Mouse (Mus musculus) ES-Bruce4 (cell line): Measurements from ENCODE around the gene Spast. TPM values are rescaled to one million over a fixed set of nuclear protein-coding genes. Genes with fewer than 3 reads are reported as not detected.

Experiments
- H3K27ac ChIP-seq: 2 replicates; pipeline ENCODE4 v1.5.1; 2012; ENCODE audit warnings: low read length, inconsistent platforms; ENCODE audit not compliant: insufficient read depth
- H3K27me3 ChIP-seq: 2 replicates; pipeline ENCODE4 v1.6.1; 2012; ENCODE audit warnings: mild to moderate bottlenecking, low read length, inconsistent platforms; ENCODE audit not compliant: control insufficient read depth, poor library complexity, insufficient read depth, severe bottlenecking
- H3K36me3 ChIP-seq: 2 replicates; pipeline ENCODE4 v1.6.1; 2012; ENCODE audit warnings: inconsistent platforms, mild to moderate bottlenecking, low read length, moderate library complexity; ENCODE audit not compliant: control insufficient read depth, poor library complexity, insufficient read depth, severe bottlenecking
- H3K4me1 ChIP-seq: one replicate; pipeline ENCODE4 v1.8.1; 2011; ENCODE audit warnings: low read length; ENCODE audit not compliant: control insufficient read depth, insufficient read depth
- H3K4me3 ChIP-seq: 2 replicates; pipeline ENCODE4 v1.5.1; 2011; ENCODE audit warnings: low read depth, mild to moderate bottlenecking, low read length
- H3K9ac ChIP-seq: 2 replicates; pipeline ENCODE4 v1.6.1; 2012; ENCODE audit warnings: low read depth, mild to moderate bottlenecking, inconsistent platforms; ENCODE audit not compliant: poor library complexity, severe bottlenecking
- H3K9me3 ChIP-seq: replicated peaks from 2 replicates; pipeline ENCODE4 v1.6.1; 2012; ENCODE audit warnings: mild to moderate bottlenecking, low read length, inconsistent platforms; ENCODE audit not compliant: control insufficient read depth, poor library complexity, insufficient read depth, severe bottlenecking
- CTCF ChIP-seq: IDR thresholded peaks from one replicate; pipeline ENCODE4 v1.8.1; 2011; ENCODE audit warnings: low read depth, low read length
- EP300 ChIP-seq: IDR thresholded peaks from 2 replicates; pipeline ENCODE4 v1.6.1; 2011; ENCODE audit warnings: low read depth, low read length; ENCODE audit not compliant: insufficient read depth
- POLR2A ChIP-seq: IDR thresholded peaks from one replicate; pipeline ENCODE4 v1.8.1; 2011; ENCODE audit warnings: low read length; ENCODE audit not compliant: insufficient read depth
- polyA plus RNA-seq: library from polyadenylated mRNA; stranded (reverse); fragments of >200 nt; gene quantifications from 2 replicates; pipeline ENCODE4 v1.2.4, GENCODE M21; 2011; ENCODE audit warnings: low read depth; ENCODE audit not compliant: missing spikeins, insufficient read depth, insufficient read length

Spast gene
- 30.1 and 30.6 TPM in 2 replicates for polyA plus RNA-seq

GRCm38 (mm10) chr17:74338937-74339804, at the start of gene Spast:
Gene Spast (plus strand): TSS chr17:74338987.
- Histone ChIP-seq H3K4me3 (peak within 1 kb of the TSS; percentile 74), H3K27ac (peak within 1 kb of the TSS; percentile 23; the same call in 1 of the 2 replicates), H3K27me3 (no peaks in the 10 kb centered on the region), H3K9ac (peak within 1 kb of the TSS; percentile 93), H3K4me1 (no peaks in the 10 kb centered on the region), H3K36me3 (no peaks in the 10 kb centered on the region), H3K9me3 (no peaks in the 10 kb centered on the region)
- TF ChIP-seq POLR2A (no peak), CTCF (no peak), EP300 (no peak)

DNA sequence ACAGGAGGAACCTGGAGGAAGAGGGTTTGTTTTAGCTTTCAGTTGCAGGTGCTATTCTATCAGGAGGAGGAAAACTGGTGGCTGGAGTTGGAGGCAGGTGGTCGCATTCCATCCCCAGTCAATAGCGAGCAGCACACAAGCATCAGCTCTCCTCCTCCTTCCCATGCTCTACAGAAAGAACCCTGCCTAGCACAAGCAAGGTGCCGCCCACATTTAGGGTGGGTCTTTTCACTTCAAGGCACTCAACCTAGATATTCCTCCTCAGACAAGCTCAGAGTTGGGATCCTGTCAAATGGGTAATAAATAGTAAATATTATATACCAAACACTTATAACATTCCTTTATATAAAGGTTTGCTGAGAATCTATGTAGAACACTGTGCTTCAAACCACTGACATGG, 48.6 kb upstream of the Spast start:
- Histone ChIP-seq H3K27me3 (no peaks in the 10 kb centered on the region), H3K9me3 (no peaks in the 10 kb centered on the region), H3K9ac (no peak overlapping the region), H3K4me1 (no peaks in the 10 kb centered on the region), H3K27ac (no peak overlapping the region), H3K36me3 (no peaks in the 10 kb centered on the region), H3K4me3 (no peak overlapping the region)
- TF ChIP-seq POLR2A = no peak
- no peak for TF ChIP-seq CTCF
- no peak for TF ChIP-seq EP300

- no peak overlapping the region for H3K27ac ChIP-seq
- no peak overlapping the region for H3K4me3 ChIP-seq
- TF ChIP-seq POLR2A (no peak), EP300 (no peak), CTCF (no peak)
- H3K36me3 ChIP-seq = no peaks in the 10 kb centered on the region
- H3K9me3 ChIP-seq = no peaks in the 10 kb centered on the region
- no peaks in the 10 kb centered on the region for H3K27me3 ChIP-seq
- no peak overlapping the region for H3K9ac ChIP-seq
- no peaks in the 10 kb centered on the region for H3K4me1 ChIP-seq
These were observed 47.9 kb upstream of the Spast start for GRCm38 (mm10) chr17:74290869-74291268.

GRCm38 (mm10) chr17:74291640-74292361, 47.0 kb upstream of the Spast start:
- no peak for TF ChIP-seq EP300
- TF ChIP-seq POLR2A = no peak
- TF ChIP-seq CTCF = no peak
- Histone ChIP-seq H3K27ac (no peak overlapping the region), H3K9ac (no peak overlapping the region), H3K36me3 (no peaks in the 10 kb centered on the region), H3K4me1 (no peaks in the 10 kb centered on the region), H3K4me3 (no peak overlapping the region), H3K9me3 (no peaks in the 10 kb centered on the region), H3K27me3 (no peaks in the 10 kb centered on the region)

GRCm38 (mm10) chr17:74293687-74294425, 44.9 kb upstream of the Spast start:
- no peak overlapping the region for H3K27ac ChIP-seq
- no peaks in the 10 kb centered on the region for H3K9me3 ChIP-seq
- H3K36me3 ChIP-seq = peaks cover under 1% of the 10 kb centered on the region; the same call in 1 of the 2 replicates
- H3K27me3 ChIP-seq = no peaks in the 10 kb centered on the region
- H3K9ac ChIP-seq = peak overlapping the region; percentile 96
- TF ChIP-seq EP300 (no peak), POLR2A (no peak), CTCF (no peak)
- no peaks in the 10 kb centered on the region for H3K4me1 ChIP-seq
- H3K4me3 ChIP-seq = peak overlapping the region; percentile 92
